Mouse (Mus musculus) liver, embryonic 15.5 days (tissue): ENCODE results near the gene Acsl3. TPM values are rescaled to one million over a fixed set of nuclear protein-coding genes. Genes with fewer than 3 reads are reported as not detected.

Experiments used
- polyA plus RNA-seq: library from polyadenylated mRNA; unstranded; fragments of >200 nt; fragmentation: Nextera tagmentation; extraction: Ambion mirVana; gene quantifications from 2 replicates; pipeline ENCODE4 v1.2.1, GENCODE M21; 2015

Acsl3 gene
- polyA plus RNA-seq, 1 experiment from 2014 or later = 21.1 TPM

Other genes starting within 250 kb of the Acsl3 start
- 85.4 and 91.0 TPM in 2 replicates for gene Farsb, start 168.9 kb upstream of the Acsl3 start, polyA plus RNA-seq
- not detected in 2 replicates for gene Mogat1, start 146.8 kb upstream of the Acsl3 start, polyA plus RNA-seq
- 0.02 TPM in 1 of 2 replicates, not detected in the other for gene BC035947, start 145.7 kb upstream of the Acsl3 start, polyA plus RNA-seq
- 0.77 and 0.99 TPM in 2 replicates for gene Utp14b, start 213 bp downstream of the Acsl3 start, polyA plus RNA-seq
- 0.26 and 0.30 TPM in 2 replicates for gene Kcne4, start 158.9 kb downstream of the Acsl3 start, polyA plus RNA-seq